Mouse (Mus musculus): Measurements from ENCODE around the gene Zfp36l1. TPM values are rescaled to one million over a fixed set of nuclear protein-coding genes. Genes with fewer than 3 reads are reported as not detected.

Zfp36l1 gene
- polyA plus RNA-seq (2015; fragmentation: Nextera tagmentation; extraction: Ambion mirVana) = 115 and 139 TPM in 2 replicates

DNA sequence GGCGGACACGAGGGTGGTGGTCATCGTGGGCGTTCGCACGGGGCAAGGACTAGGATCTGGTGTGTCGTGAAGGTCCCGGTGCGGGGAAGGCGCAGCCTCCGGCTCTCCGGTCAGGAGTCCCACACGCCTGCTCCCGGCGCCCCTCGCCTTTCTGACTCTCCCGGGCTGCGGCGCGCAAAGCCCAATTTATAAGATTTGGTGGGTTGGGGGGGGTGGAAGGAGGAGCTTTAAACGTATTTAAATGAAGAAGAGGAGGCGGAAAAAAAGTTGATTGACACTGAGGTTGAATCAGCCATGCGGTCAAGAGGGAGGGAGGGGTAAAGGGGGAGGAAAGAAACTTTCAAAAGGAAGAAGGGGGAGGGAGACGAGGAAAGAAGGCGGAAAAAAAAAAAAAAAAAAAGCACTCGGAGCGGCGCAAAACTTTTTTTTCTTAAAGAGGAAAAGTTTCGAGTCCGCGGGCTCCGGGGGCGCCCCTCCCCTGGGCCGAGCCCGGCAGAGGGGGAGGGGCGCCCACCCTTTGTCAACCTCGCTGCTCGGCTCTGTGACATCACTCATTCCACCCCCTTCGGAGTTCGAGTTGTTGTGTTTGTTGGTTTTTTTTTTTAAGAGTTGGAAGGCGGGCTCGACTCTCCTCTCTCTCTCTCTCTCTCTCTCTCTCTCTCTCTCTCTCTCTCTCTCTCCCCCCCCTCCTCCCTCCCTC is at the start of gene Zfp36l1:
Zfp36l1 (minus strand) TSS at position 162 of the 700 bp plus-strand sequence.

Other genes with a start within 250 kb of the Zfp36l1 start
- gene Actn1, start 147.4 kb upstream of the Zfp36l1 start, polyA plus RNA-seq (2015; fragmentation: Nextera tagmentation; extraction: Ambion mirVana) = 13.6 and 17.0 TPM in 2 replicates